Mouse (Mus musculus) midbrain, postnatal 0 days (tissue): ENCODE results near the gene Spast. TPM values are rescaled to one million over a fixed set of nuclear protein-coding genes. Genes with fewer than 3 reads are reported as not detected.
A peak's percentile ranks its signal among the peaks of the same experiment; 100 is the strongest.
"Not testable (repeated sequence)": the region's sequence is repeated elsewhere in the genome, so short reads cannot be mapped to it uniquely, and the experiment has no call there.

Experiments
- ATAC-seq: fragments of 200-750 bp; cut with Nextera tagmentation; 2 replicates; pipeline ENCODE4 v1.8.0; 2017; ENCODE audit warnings: moderate number of reproducible peaks, mild to moderate bottlenecking, moderate TSS enrichment, moderate library complexity; ENCODE audit not compliant: low FRiP score
- DNase-seq: peaks from one replicate; pipeline ENCODE4 v3.0.0-alpha.2; 2015; ENCODE audit warnings: low spot score
- H3K27ac ChIP-seq: fragments of 300-500 bp; sonication (generic); 2 replicates; pipeline ENCODE4 v1.5.1; 2014; ENCODE audit warnings: low read depth, mild to moderate bottlenecking, low read length, mixed read lengths
- H3K27me3 ChIP-seq: fragments of 300-500 bp; sonication (generic); 2 replicates; pipeline ENCODE4 v1.6.1; 2014; ENCODE audit warnings: low read length, control low read depth, mixed read lengths; ENCODE audit not compliant: insufficient read depth
- H3K36me3 ChIP-seq: fragments of 300-500 bp; sonication (generic); 2 replicates; pipeline ENCODE4 v1.6.1; 2014; ENCODE audit warnings: low read length, control low read depth, mixed read lengths; ENCODE audit not compliant: insufficient read depth
- H3K4me1 ChIP-seq: fragments of 300-500 bp; sonication (generic); 2 replicates; pipeline ENCODE4 v1.6.1; 2014; ENCODE audit warnings: mild to moderate bottlenecking, control low read depth, antibody characterized with exemption, low read length, mixed read lengths; ENCODE audit not compliant: insufficient read depth
- H3K4me2 ChIP-seq: fragments of 300-500 bp; sonication (generic); 2 replicates; pipeline ENCODE4 v1.6.1; 2014; ENCODE audit warnings: low read depth, mild to moderate bottlenecking, low read length, mixed read lengths; ENCODE audit not compliant: poor library complexity, severe bottlenecking
- H3K4me3 ChIP-seq: fragments of 300-500 bp; sonication (generic); 2 replicates; pipeline ENCODE4 v1.5.1; 2014; ENCODE audit warnings: low read depth, mild to moderate bottlenecking, low read length, moderate library complexity
- H3K9ac ChIP-seq: fragments of 300-500 bp; sonication (generic); replicated peaks from 2 replicates; pipeline ENCODE4 v1.6.1; 2014; ENCODE audit warnings: mild to moderate bottlenecking, low read length, moderate library complexity, mixed read lengths; ENCODE audit not compliant: poor library complexity, severe bottlenecking
- H3K9me3 ChIP-seq: fragments of 300-500 bp; sonication (generic); 2 replicates; pipeline ENCODE4 v1.6.1; 2016; ENCODE audit warnings: low read length, control low read depth
- CTCF ChIP-seq: IDR thresholded peaks from 2 replicates; pipeline ENCODE4 v1.5.1; 2016; ENCODE audit warnings: antibody characterized with exemption, mild to moderate bottlenecking
- WGBS: fragments of 180-500 bp; shearing (Covaris S2); extraction: QIAGEN DNeasy Blood & Tissue Kit; methylation state at CpG from one replicate; pipeline ENCODE4 v1.1.7; 2014; 5-methylcytosine and 5-hydroxymethylcytosine counted together
- polyA plus RNA-seq: library from polyadenylated mRNA; unstranded; fragments of >200 nt; fragmentation: Nextera tagmentation; extraction: Ambion mirVana; gene quantifications from 2 replicates; pipeline ENCODE4 v1.2.1, GENCODE M21; 2015
- total RNA-seq: library from RNA; depleted of rRNA; stranded (reverse); fragments of >200 nt; gene quantifications from 2 replicates; pipeline ENCODE4 v1.2.3, GENCODE M21; 2014

The Spast gene
- total and polyA plus RNA-seq, 2 experiments from 2014 or later, result 27.4 to 121 TPM

GRCm38 (mm10) chr17:74322400-74323054 lies 16.3 kb upstream of the Spast start:
- WGBS, result 50% methylated on average over 5 of the region's 5 CpGs
- peak; percentile 44 for TF ChIP-seq CTCF
- Histone ChIP-seq H3K9me3 (no peaks in the 10 kb centered on the region), H3K9ac (no peak overlapping the region), H3K36me3 (no peaks in the 10 kb centered on the region), H3K4me3 (no peak overlapping the region), H3K4me2 (no peak overlapping the region), H3K27me3 (no peaks in the 10 kb centered on the region), H3K4me1 (no peaks in the 10 kb centered on the region), H3K27ac (no peak overlapping the region)
- ATAC-seq (no peak), DNase-seq (no peak)

DNA sequence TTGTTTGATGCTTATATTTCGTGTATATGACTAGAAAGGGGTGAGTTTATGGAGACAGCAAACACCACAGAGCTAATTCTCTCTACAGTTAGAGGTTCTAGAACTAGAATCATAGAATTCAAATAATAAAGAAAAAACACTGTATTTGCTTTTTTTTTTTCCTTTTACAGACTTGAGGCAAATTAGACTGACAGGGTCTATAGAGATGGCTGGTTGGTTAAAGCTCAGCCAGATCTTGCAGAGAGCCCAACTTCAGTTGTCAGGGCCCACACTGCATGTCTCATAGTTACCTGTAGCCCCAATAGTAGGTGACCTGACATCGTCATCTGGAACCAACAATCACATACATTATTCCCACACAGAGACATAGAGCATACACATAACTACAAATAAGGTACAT lies 14.9 kb upstream of the Spast start, which contains the start of gene Dpy30:
Gene Dpy30 (minus strand): TSS at position 101 of the 400 bp plus-strand sequence.
- Histone ChIP-seq H3K4me3 (no peak within 1 kb of the TSS), H3K9me3 (no peaks in the 10 kb centered on the region), H3K27me3 (no peaks in the 10 kb centered on the region), H3K36me3 (no peaks in the 10 kb centered on the region), H3K9ac (no peak within 1 kb of the TSS), H3K4me2 (no peak within 1 kb of the TSS), H3K4me1 (no peaks in the 10 kb centered on the region), H3K27ac (no peak within 1 kb of the TSS)
- ATAC-seq, result no peak
- WGBS, result 83% methylated on average over 2 of the region's 2 CpGs
- no peak for TF ChIP-seq CTCF
- DNase-seq, result no peak

GRCm38 (mm10) chr17:74327195-74327594 lies 11.6 kb upstream of the Spast start:
- 90% methylated on average over 7 of the region's 7 CpGs for WGBS
- H3K4me3 ChIP-seq, H3K9ac ChIP-seq, H3K27ac ChIP-seq, H3K4me2 ChIP-seq, ATAC-seq, H3K4me1 ChIP-seq, DNase-seq, H3K36me3 ChIP-seq, H3K27me3 ChIP-seq, H3K9me3 ChIP-seq: not testable (repeated sequence)

- H3K4me2 ChIP-seq, ATAC-seq, H3K9ac ChIP-seq, H3K27me3 ChIP-seq, H3K4me3 ChIP-seq, H3K4me1 ChIP-seq, H3K27ac ChIP-seq, H3K9me3 ChIP-seq, H3K36me3 ChIP-seq: not testable (repeated sequence)
- 52% methylated on average over 2 of the region's 2 CpGs for WGBS
- TF ChIP-seq CTCF, result peak; percentile 66
- peak; percentile 65 for DNase-seq
Measured at GRCm38 (mm10) chr17:74328146-74328545, 10.6 kb upstream of the Spast start.

- Histone ChIP-seq H3K4me3 (no peak overlapping the region), H3K9ac (no peak overlapping the region), H3K9me3 (no peaks in the 10 kb centered on the region), H3K4me2 (no peak overlapping the region), H3K27ac (no peak overlapping the region), H3K27me3 (no peaks in the 10 kb centered on the region), H3K36me3 (no peaks in the 10 kb centered on the region), H3K4me1 (no peaks in the 10 kb centered on the region)
- 81% methylated on average over 9 of the region's 9 CpGs for WGBS
- no peak for ATAC-seq
- no peak for DNase-seq
- no peak for TF ChIP-seq CTCF
Measured at GRCm38 (mm10) chr17:74331049-74331676, 7.6 kb upstream of the Spast start.

DNA sequence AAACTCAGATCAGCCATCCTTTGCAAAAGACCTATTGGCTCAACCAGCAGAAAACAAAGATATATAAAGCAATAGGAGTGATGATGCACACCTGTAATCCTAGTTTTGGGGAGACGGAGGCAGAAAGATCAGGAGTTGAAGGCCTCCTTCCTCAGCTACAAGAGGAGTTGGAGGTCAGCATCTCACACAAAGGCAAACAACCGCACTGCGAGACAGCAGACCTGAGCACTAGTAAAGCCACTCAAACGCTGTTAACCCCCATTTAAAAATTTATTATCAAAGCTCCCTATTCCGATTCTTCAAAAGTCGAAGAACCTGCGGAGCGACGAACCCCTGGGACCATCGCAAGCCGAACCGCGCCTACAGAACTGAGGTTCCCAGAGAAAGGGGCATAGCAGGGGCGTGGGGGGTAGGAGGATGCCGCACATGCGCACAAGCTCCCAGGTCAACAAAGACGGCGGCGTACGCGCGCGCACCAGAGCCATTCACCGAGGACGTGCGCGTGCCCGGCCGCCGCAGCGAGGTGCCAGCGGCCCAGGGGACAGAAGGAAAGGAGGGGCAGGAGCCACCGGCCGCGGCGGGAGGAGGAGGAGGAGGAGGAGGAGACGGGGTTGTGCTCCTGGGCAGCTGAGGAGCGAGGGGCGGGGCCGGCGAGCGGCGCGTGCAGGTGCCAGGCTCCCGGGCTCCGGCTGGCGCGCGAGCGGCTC lies 409 bp upstream of the Spast start:
- peak overlapping the region; percentile 75 for H3K4me2 ChIP-seq
- ATAC-seq (peak; percentile 90), DNase-seq (peak; percentile 97)
- no peaks in the 10 kb centered on the region for H3K27me3 ChIP-seq
- H3K36me3 ChIP-seq, result no peaks in the 10 kb centered on the region
- no peak for TF ChIP-seq CTCF
- H3K4me3 ChIP-seq, result peak overlapping the region; percentile 97
- no peaks in the 10 kb centered on the region for H3K9me3 ChIP-seq
- H3K27ac ChIP-seq, result peak overlapping the region; percentile 98
- under 1% methylated on average over 38 of the region's 50 CpGs for WGBS
- peaks cover 10% of the 10 kb centered on the region for H3K4me1 ChIP-seq
- peak overlapping the region; percentile 98 for H3K9ac ChIP-seq
